Mouse (Mus musculus) thymus, postnatal 14 days (tissue): ENCODE results near the gene Srp14.
A peak's percentile ranks its signal among the peaks of the same experiment; 100 is the strongest.

Experiments used
- DNase-seq: peaks from one replicate; pipeline ENCODE4 v3.0.0; 2021

Srp14 gene

GRCm38 (mm10) chr2:118490241-118491091 is 11.0 kb upstream of the Srp14 start:
- peak; percentile 70 for DNase-seq

GRCm38 (mm10) chr2:118487806-118488205 is 8.3 kb upstream of the Srp14 start:
- peak; percentile 86 for DNase-seq

DNA sequence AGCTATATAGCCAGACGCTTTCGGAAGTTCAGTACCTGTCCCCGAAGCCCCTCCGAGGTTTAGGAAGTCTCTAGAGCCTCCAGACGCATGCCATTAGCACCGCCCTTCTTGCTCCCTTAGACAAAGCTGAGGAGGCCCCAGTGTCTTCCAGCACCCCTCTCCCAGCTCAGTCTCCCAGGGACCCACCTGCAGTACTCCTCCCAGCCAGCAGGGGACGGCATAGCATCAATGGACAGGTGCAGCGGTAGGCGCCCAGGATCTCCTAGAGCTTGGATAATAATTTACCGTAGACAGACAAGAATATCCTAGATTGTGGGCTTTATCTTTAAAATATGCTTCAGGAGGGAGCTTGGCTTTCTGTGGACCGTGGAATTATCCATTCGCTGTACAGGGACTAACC is 7.4 kb upstream of the Srp14 start:
- DNase-seq, result peak; percentile 94

GRCm38 (mm10) chr2:118485415-118485814 is 5.9 kb upstream of the Srp14 start:
- no peak for DNase-seq

DNA sequence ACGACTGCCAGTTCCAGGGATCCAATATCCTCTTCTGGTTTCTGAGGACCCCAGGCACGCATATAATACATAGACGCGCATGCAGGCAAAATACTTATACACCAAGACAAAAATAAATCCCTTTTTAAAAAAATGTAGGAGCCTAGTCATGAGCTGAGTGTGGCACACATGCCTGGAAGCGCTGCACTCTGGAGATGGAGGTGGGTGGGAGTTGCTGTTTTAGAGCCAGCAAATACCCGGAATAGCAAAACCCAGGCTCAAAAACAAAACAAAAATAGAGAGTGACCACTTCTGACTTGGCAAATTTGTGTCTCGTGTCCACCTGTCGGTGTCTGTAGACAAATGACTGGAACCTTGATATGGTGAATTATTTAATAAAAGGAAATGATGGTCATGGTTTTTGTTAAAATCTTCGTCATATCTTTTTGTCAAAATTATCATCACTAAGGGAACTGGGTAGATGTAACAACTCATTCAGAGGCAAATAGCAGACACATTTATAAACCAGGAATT is 4.9 kb upstream of the Srp14 start:
- DNase-seq, result no peak

DNA sequence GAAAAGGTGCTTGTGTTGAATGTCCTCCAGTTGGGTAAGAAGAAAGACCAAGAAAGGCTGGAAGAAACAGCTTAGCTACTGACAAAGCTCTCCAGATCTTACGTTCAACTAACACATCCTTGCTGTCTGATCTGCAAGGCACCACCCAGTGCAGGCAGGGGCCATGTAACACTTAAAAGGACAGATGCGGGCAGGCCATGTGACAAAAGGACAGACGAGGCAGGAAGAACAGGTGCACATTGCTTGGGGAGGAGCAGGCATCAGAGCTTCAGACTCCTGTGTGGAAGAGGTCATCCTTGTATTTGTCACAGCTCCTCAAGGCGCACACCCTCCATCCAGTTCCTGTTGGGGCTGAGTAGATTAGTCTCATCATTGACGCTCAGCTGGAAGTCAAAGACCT is 3.5 kb upstream of the Srp14 start:
- DNase-seq, result peak; percentile 58

GRCm38 (mm10) chr2:118480886-118481285 is 1.4 kb upstream of the Srp14 start:
- DNase-seq, result no peak

DNA sequence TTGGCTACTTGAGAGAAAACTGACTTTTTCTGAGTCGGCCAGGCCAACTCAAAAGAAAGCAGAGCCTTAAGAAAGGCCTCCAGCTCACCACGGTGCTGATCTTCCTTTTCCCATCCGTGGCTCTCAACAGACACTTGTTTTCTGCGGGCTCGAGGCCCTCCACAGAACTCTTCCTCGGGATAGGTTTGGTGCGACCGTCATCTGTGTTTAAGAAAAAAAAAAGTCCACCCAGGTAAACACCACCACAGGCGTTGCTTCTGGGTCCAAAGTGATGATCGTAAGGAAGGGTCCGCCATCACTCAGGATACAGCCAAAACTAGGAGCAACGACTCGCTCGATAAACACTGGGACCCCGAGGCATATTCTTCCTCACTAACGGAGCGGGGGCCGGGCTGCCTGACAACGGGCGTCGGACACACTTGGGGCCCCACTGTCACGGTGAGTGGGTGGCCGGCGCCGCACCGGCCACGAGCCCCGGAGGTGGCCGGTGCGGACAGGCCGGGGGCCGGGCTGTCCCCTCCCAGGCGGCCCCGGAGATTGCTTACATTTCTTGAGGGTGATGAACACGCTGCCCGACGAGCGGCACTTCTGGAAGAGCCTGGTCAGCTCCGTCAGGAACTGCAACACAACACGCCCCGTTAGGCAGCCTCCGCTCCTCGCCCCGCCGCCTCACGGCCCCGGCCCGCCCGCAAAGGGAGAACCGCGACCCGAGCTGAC is 520 bp downstream of the Srp14 start:
- peak; percentile 10 for DNase-seq

DNA sequence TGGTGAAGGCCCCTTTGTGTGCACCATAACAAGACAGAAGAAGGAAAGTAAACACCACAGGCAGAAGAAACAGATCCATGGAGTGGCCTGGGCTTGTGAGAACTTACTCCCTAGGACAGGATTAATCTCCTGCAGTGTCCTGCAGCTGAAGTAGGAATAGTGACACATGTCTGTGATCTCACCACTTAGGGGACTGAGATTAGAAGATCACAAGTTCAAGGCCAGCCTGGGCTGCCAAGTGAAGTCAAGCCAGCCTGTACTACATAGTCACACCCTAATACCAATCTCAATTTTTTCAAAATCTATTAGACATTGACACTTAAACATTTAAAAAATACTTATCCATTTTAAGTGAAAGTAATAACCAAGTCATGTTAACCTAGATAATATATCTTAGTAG is 11.2 kb downstream of the Srp14 start:
- no peak for DNase-seq

DNA sequence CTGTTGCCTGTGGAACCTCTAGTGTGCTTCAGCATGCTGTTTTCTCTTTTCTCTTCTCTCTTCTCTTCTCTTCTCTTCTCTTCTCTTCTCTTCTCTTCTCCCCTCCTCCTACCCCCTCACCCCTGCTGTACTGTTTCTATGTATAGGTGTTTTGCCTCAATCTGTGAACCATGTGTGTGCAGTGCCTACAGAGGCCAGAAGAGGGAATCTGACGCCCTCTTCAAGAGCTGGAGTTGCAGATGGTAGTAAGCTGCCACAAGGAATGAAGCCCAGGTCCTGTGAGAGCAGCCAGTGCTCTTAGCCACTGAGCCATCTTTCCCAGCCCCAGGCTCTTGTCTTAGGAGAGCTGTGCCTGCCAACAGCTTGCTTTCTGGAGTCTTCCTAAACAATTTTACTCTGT is 12.9 kb downstream of the Srp14 start:
- DNase-seq, result peak; percentile 25

DNA sequence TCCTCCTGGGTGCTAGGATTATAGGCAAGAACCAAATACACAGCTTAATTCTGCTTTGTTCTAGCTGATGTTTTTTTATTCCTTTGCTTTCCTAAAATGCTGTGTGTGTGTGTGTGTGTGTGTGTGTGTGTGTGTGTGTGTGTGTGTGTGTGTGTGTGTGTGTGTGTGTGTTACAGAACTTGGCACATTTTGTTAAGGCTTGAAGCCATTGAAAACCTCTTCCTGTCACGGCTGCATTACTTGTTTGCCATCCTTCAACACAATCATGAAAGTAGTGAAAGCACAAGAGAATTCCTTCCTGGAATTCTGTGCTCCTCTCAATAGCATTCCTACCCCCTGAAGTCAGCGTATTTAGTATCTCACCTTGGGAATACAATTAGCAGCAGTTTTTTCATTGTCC is 13.6 kb downstream of the Srp14 start:
- no peak for DNase-seq

DNA sequence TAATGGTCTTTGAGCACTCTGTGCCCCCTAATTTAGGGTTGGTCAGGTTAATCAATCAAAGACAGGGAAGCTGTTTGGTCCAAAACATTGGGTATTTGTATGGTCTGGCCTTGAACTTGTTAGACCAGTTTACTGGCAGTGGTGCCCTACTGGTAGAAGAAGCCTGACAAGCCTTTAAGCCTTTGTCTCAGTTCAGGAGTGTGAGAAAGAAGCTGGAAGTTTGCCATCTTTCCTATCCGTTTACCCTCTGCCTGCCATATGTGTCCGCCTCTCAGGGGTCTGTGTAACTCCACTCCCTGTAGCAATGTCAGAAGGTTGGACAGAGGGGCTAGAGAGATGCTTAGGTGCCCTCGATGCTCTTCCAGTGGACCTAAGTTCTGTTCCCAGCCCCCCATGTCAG is 15.1 kb downstream of the Srp14 start:
- no peak for DNase-seq

- no peak for DNase-seq
These were observed 16.0 kb downstream of the Srp14 start for GRCm38 (mm10) chr2:118463480-118463879.

- DNase-seq, result no peak
These were observed 17.9 kb downstream of the Srp14 start for GRCm38 (mm10) chr2:118461480-118462165.

- no peak for DNase-seq
These were observed 21.8 kb downstream of the Srp14 start for GRCm38 (mm10) chr2:118457463-118458261.

- no peak for DNase-seq
These were observed 22.5 kb downstream of the Srp14 start for GRCm38 (mm10) chr2:118457029-118457428.

DNA sequence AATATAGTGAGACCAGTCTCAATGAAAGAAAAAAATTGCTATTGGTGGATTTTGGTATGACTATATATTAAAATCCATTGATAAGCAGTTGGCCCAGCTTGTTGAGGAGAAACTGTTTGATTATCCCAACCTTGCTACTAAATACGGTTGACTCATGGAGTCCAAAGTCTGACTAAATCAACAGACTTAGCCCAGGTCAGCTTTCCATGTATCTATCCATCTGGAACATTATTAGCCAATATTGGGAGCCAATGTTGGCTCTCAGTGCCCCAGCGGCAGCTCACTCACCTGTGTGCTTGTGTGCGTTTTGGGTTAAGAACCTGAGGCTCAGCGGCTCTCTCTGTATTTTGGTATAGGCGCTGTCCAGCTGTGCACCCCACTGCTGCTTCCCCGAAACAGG is 28.5 kb downstream of the Srp14 start:
- DNase-seq, result no peak

DNA sequence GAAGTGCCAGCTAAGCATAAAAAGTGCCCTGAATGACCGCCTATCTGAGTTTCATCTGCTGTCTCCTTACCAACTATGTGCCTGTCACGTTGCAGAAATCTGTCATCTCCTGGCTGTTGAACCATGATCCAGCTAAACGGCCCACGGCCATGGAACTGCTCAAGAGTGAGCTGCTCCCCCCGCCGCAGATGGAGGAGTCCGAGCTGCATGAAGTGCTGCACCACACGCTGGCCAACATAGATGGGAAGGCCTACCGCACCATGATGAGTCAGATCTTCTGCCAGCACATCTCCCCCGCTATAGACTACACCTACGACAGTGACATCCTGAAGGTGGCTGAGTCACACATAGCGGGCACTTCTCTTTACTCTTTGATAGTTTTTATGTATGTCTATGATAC is 31.3 kb downstream of the Srp14 start:
- DNase-seq, result no peak

GRCm38 (mm10) chr2:118445696-118446674 is 33.5 kb downstream of the Srp14 start:
- DNase-seq, result no peak

- no peak for DNase-seq
These were observed 36.8 kb downstream of the Srp14 start for GRCm38 (mm10) chr2:118442723-118443122.

DNA sequence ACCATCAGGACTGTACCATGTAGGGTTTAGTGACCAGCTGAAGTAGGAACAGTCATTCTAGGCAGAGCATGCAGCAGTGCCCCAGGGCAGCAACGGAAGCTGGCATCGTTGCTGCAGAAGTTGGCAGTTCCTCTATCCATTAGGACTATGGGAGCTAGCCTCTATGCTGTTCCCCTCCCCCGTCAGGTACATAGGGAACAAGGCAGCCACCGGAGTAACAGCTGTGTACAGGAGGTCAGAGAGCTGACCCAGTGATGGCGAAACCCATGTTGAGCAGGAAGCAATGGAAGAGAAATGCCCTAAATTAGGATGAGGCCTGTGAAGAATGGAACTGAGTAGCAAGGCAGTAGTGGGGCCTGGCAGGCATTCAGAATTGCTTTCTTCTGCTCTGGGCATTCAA is 37.3 kb downstream of the Srp14 start:
- DNase-seq, result no peak
